Mouse (Mus musculus) kidney, embryonic 14.5 days (tissue): ENCODE measurements at regions not wholly inside any gene's neighbourhood (a gene's known extent, or its start where the extent isn't known, plus 50 kb on each side); places are given as distances from the start of the nearest gene placed in this dataset.

Experiments used
- ATAC-seq: fragments of 200-750 bp; cut with Nextera tagmentation; 2 replicates; pipeline ENCODE4 v1.8.0; 2017; ENCODE audit warnings: moderate number of reproducible peaks, mild to moderate bottlenecking, moderate TSS enrichment, moderate library complexity; ENCODE audit not compliant: low FRiP score, low TSS enrichment
- H3K27ac ChIP-seq: fragments of 300-500 bp; sonication (generic); 2 replicates; pipeline ENCODE4 v1.5.1; 2014; ENCODE audit warnings: low read depth, mild to moderate bottlenecking, low read length, moderate library complexity, mixed read lengths
- H3K27me3 ChIP-seq: fragments of 300-500 bp; sonication (generic); 2 replicates; pipeline ENCODE4 v1.6.1; 2014; ENCODE audit warnings: mild to moderate bottlenecking, low read length; ENCODE audit not compliant: control insufficient read depth, insufficient read depth
- H3K36me3 ChIP-seq: fragments of 300-500 bp; sonication (generic); 2 replicates; pipeline ENCODE4 v1.6.1; 2014; ENCODE audit warnings: low read length, mixed read lengths; ENCODE audit not compliant: control insufficient read depth, insufficient read depth
- H3K4me1 ChIP-seq: fragments of 300-500 bp; sonication (generic); 2 replicates; pipeline ENCODE4 v1.6.1; 2014; ENCODE audit warnings: low read length, mixed read lengths; ENCODE audit not compliant: control insufficient read depth, insufficient read depth
- H3K4me2 ChIP-seq: fragments of 300-500 bp; sonication (generic); replicated peaks from 2 replicates; pipeline ENCODE4 v1.6.1; 2014; ENCODE audit warnings: low read depth, mild to moderate bottlenecking, low read length
- H3K4me3 ChIP-seq: fragments of 300-500 bp; sonication (generic); 2 replicates; pipeline ENCODE4 v1.5.1; 2014; ENCODE audit warnings: mild to moderate bottlenecking, low read length
- H3K9ac ChIP-seq: fragments of 300-500 bp; sonication (generic); 2 replicates; pipeline ENCODE4 v1.6.1; 2014; ENCODE audit warnings: low read depth, mild to moderate bottlenecking, low read length, moderate library complexity
- H3K9me3 ChIP-seq: fragments of 300-500 bp; sonication (generic); 2 replicates; pipeline ENCODE4 v1.6.1; 2016; ENCODE audit warnings: low read length; ENCODE audit not compliant: control insufficient read depth
- WGBS: fragments of 180-500 bp; shearing (Covaris S2); extraction: QIAGEN DNeasy Blood & Tissue Kit; methylation state at CpG from one replicate; pipeline ENCODE4 v1.1.7; 2014; 5-methylcytosine and 5-hydroxymethylcytosine counted together

DNA sequence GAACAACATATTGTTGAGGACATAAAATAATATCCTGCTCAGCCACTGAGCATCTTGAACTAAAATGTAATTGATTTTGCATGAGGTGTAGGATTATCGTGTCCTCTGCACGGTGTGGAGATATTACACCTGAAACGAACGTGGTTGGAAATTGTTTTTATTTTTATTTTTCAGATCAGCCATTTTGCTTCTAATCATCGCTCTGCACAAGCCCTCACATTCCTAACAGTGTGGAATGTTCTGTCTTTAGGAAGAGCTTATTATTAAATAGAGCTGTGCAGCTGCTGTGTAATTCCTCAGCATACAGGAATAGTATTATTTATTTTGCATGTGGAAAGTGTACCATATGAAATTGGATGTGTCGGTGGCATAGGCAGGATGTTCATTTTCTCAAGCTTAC lies 1014.3 kb downstream of the Adgrl2 start:
- Histone ChIP-seq H3K27ac (no peak overlapping the region), H3K27me3 (no peaks in the 10 kb centered on the region), H3K9ac (no peak overlapping the region), H3K36me3 (no peaks in the 10 kb centered on the region), H3K4me3 (no peak overlapping the region), H3K4me1 (no peaks in the 10 kb centered on the region), H3K4me2 (no peak overlapping the region), H3K9me3 (no peaks in the 10 kb centered on the region)
- WGBS, result 87% methylated on average over 6 of the region's 6 CpGs
- no peak for ATAC-seq

DNA sequence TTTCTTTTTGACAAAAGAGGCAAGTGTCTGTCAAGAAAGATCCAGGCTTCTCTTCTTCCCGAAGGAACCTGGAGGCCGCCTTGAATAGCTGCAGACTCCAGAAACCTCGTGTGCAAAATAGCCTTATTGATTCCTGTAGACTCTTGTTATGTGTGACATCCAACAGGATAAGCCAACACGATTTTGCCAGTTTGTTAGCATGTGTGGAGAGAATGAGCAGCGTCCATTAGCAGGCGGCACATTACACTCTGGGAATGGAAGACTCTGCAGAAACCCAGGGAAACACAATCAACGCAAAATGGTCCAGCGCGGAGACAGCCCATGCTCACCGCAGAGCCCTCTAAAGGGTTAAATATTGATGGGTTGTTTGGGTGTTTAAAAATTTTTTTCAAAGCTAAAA lies 1014.9 kb downstream of the Adgrl2 start:
- H3K4me1 ChIP-seq, result no peaks in the 10 kb centered on the region
- H3K36me3 ChIP-seq, result no peaks in the 10 kb centered on the region
- no peak for ATAC-seq
- 96% methylated on average over 10 of the region's 10 CpGs for WGBS
- H3K4me3 ChIP-seq, result no peak overlapping the region
- H3K9ac ChIP-seq, result no peak overlapping the region
- H3K4me2 ChIP-seq, result no peak overlapping the region
- H3K27ac ChIP-seq, result no peak overlapping the region
- no peaks in the 10 kb centered on the region for H3K27me3 ChIP-seq
- H3K9me3 ChIP-seq, result no peaks in the 10 kb centered on the region

DNA sequence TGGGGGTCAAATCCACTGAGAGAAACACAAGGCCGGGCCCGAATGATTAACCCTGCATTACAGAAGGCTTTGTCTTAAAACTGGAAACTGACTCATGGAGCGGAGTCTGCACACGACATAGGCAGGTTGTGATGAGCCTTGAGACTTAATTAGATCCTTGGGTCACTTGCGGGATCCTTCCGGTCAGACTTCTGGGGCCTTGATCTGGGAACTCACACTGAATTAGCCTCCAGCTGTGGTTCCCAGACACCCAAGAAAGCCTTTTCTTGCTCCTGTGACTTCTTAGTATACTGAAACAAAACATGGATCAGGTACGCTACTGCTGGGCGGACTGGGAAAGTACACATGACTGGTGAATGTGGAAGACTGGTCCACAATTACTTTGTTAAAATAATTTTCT lies 1015.8 kb downstream of the Adgrl2 start:
- Histone ChIP-seq H3K9ac (no peak overlapping the region), H3K36me3 (no peaks in the 10 kb centered on the region), H3K4me1 (no peaks in the 10 kb centered on the region), H3K27me3 (no peaks in the 10 kb centered on the region), H3K4me2 (no peak overlapping the region), H3K4me3 (no peak overlapping the region), H3K27ac (no peak overlapping the region), H3K9me3 (no peaks in the 10 kb centered on the region)
- 80% methylated on average over 8 of the region's 8 CpGs for WGBS
- ATAC-seq, result no peak

DNA sequence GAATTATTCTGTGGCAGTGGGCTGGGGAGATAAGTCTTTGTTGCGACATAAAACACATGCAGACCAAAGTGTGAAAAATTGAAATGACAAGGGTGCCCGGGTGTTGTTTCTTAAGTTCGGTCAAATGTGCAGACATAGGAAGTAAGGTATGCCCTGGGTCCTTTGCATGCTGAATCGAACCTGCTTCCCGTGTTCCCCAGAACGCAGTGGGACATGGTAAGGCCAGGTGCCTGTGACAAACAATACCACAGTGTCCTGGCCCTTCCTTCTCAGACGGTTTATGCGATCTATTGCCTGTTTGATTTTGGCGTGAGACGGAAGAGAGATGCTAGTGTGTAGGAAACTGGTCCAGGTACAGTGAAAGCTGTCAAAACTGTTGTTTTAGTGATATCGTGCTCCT lies 1022.1 kb downstream of the Adgrl2 start:
- ATAC-seq, result no peak
- H3K4me3 ChIP-seq, result no peak overlapping the region
- no peaks in the 10 kb centered on the region for H3K36me3 ChIP-seq
- H3K9ac ChIP-seq, result no peak overlapping the region
- no peak overlapping the region for H3K27ac ChIP-seq
- H3K4me1 ChIP-seq, result no peaks in the 10 kb centered on the region
- WGBS, result 89% methylated on average over 11 of the region's 11 CpGs
- no peaks in the 10 kb centered on the region for H3K27me3 ChIP-seq
- no peaks in the 10 kb centered on the region for H3K9me3 ChIP-seq
- no peak overlapping the region for H3K4me2 ChIP-seq

DNA sequence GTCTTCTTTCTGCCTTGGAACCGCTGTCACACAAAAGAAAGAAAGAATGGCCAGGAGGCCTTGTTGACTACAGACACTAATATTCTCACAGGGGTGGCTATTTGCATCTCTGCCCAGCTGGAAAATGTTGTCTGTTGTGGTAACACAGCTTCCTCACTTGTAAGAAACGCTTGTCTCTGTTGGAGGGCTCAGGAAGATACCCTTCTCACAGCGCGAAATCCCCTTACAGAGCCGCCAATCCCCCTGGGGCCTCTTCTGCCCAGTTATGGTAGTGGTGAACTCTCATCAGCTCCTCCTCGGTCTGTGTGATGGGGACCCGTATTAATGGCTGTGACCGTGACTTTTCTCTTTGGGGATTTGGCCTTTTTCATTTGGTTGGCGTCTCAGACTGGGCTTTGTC lies 1022.5 kb downstream of the Adgrl2 start:
- H3K36me3 ChIP-seq, result no peaks in the 10 kb centered on the region
- no peak overlapping the region for H3K9ac ChIP-seq
- no peaks in the 10 kb centered on the region for H3K4me1 ChIP-seq
- H3K4me3 ChIP-seq, result no peak overlapping the region
- ATAC-seq, result no peak
- no peak overlapping the region for H3K4me2 ChIP-seq
- H3K9me3 ChIP-seq, result no peaks in the 10 kb centered on the region
- H3K27ac ChIP-seq, result no peak overlapping the region
- 74% methylated on average over 9 of the region's 9 CpGs for WGBS
- no peaks in the 10 kb centered on the region for H3K27me3 ChIP-seq

DNA sequence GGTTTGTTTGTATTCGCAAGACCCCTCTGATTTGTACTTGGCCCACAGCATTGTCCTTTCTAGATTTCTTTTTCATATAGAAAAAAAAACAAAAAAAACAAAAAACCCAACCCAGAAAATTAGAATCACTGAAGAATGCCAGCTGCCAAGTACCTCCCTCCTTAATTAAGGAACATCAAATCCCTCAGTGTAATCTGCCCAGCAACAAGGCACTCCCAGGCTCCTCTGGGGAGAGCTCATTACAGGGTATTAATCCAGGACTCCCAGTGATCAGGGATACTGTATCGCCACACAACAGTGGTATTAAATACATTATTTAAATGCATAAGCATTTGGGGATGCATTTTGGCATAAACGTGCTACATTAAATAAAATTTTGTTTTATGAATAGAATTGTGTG lies 1023.1 kb downstream of the Adgrl2 start:
- Histone ChIP-seq H3K9me3 (no peaks in the 10 kb centered on the region), H3K27ac (no peak overlapping the region), H3K4me3 (no peak overlapping the region), H3K27me3 (no peaks in the 10 kb centered on the region), H3K36me3 (no peaks in the 10 kb centered on the region), H3K4me1 (no peaks in the 10 kb centered on the region), H3K4me2 (no peak overlapping the region), H3K9ac (no peak overlapping the region)
- 97% methylated on average over 3 of the region's 3 CpGs for WGBS
- no peak for ATAC-seq

DNA sequence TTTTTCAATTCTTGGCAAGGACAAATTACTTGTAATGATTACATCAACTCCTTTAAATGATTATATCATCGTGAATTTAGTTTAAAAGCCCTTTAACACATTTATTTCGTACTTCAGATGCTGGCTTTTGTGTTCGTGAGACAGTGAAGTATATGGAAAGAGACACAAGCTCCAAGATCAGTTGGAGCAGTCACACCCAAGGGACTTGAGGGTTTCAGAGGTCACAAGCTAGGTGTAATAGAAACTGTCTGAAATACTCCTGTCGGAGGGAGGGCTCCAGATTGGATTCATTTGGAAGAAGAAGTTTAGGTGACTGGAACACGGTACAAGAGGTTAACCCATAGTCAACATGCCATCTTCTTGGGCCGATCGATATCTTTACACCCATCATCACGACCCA lies 1023.5 kb downstream of the Adgrl2 start:
- H3K36me3 ChIP-seq, result no peaks in the 10 kb centered on the region
- no peaks in the 10 kb centered on the region for H3K9me3 ChIP-seq
- no peaks in the 10 kb centered on the region for H3K27me3 ChIP-seq
- H3K9ac ChIP-seq, result no peak overlapping the region
- H3K4me1 ChIP-seq, result no peaks in the 10 kb centered on the region
- 85% methylated on average over 8 of the region's 8 CpGs for WGBS
- no peak overlapping the region for H3K27ac ChIP-seq
- H3K4me2 ChIP-seq, result no peak overlapping the region
- ATAC-seq, result no peak
- H3K4me3 ChIP-seq, result no peak overlapping the region

DNA sequence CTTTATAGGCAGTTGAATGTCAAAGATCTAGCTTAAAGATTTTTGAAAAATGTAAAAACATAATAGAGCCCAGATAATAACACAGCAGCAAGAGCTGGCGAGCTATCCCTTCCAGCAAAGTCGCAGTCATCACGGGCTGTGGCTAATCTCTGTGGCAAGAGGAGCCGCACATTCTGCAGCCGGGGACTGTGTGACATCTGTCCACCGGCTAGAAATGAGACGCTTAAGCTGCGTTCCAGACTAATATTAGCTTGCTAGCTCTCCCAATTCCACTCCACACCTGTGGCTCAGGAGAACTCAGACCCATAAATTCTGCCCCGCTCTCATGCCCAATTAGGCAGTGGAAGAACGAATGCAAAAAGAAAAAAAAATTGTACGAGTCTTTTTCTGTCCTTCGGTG lies 1024.0 kb downstream of the Adgrl2 start:
- H3K9ac ChIP-seq, result no peak overlapping the region
- H3K4me1 ChIP-seq, result no peaks in the 10 kb centered on the region
- no peaks in the 10 kb centered on the region for H3K36me3 ChIP-seq
- H3K4me2 ChIP-seq, result no peak overlapping the region
- WGBS, result 77% methylated on average over 12 of the region's 12 CpGs
- H3K4me3 ChIP-seq, result no peak overlapping the region
- no peak for ATAC-seq
- H3K27me3 ChIP-seq, result no peaks in the 10 kb centered on the region
- no peak overlapping the region for H3K27ac ChIP-seq
- no peaks in the 10 kb centered on the region for H3K9me3 ChIP-seq

DNA sequence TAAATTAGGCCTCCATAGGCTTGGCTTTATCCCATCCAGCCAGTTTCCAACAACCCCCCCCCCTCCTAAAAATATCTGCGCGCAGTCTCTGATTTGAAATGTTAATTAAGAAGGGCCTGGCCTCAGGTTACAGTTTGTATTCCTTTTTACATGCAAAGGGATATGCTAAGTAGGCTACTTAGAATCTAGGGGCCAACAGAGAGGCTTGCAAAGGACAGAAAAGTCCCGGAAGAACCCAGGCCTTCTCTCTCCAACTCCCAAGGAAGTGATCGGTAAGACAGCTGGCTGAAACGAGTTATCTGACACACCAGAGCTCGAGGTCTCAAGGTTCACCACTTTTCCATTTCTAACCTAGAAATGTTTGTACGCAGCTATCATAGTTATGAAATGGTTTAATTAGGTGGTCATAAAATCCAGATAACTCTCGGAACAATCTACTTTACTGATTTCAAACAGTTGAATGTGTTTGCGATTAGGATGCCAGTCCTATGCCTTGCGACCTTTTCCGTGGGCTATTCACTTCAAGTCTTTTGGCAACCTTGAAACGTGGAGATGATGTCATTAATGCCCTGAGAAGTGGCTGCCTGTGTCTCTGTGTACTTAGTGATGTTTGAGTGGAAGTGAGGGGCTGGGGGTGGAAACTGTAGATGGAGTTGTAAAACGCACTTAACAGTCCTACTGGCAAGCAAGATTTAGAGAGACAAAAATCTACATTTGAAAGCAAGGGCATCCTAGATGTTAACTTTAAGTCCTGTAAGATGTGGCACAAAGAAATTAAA lies 1026.5 kb downstream of the Adgrl2 start:
- H3K9ac ChIP-seq, result no peak overlapping the region
- WGBS, result 32% methylated on average over 13 of the region's 13 CpGs
- no peaks in the 10 kb centered on the region for H3K36me3 ChIP-seq
- no peak overlapping the region for H3K4me2 ChIP-seq
- no peak overlapping the region for H3K4me3 ChIP-seq
- no peak overlapping the region for H3K27ac ChIP-seq
- no peaks in the 10 kb centered on the region for H3K9me3 ChIP-seq
- no peak for ATAC-seq
- H3K4me1 ChIP-seq, result no peaks in the 10 kb centered on the region
- H3K27me3 ChIP-seq, result no peaks in the 10 kb centered on the region
